Mouse (Mus musculus) liver, embryonic 14.5 days (tissue): ENCODE data around the gene Tnfsf12. TPM values are rescaled to one million over a fixed set of nuclear protein-coding genes. Genes with fewer than 3 reads are reported as not detected.

Experiments used
- ATAC-seq: fragments of 200-750 bp; cut with Nextera tagmentation; 2 replicates; pipeline ENCODE4 v1.8.0; 2017; ENCODE audit warnings: moderate number of reproducible peaks, mild to moderate bottlenecking, moderate library complexity; ENCODE audit not compliant: insufficient read depth
- DNase-seq, 3 experiments: peaks; one replicate each; pipeline ENCODE4 v3.0.0-alpha.2; 2012 to 2013; ENCODE audit warnings: low read depth in 3 of 3, low spot score in 3 of 3
- H3K27ac ChIP-seq: fragments of 300-500 bp; sonication (generic); 2 replicates; pipeline ENCODE4 v1.5.1; 2014; ENCODE audit warnings: moderate library complexity, mild to moderate bottlenecking, control low read depth, inconsistent platforms
- H3K27me3 ChIP-seq: fragments of 300-500 bp; sonication (generic); 2 replicates; pipeline ENCODE4 v1.6.1; 2014; ENCODE audit warnings: mild to moderate bottlenecking, low read length, moderate library complexity; ENCODE audit not compliant: control insufficient read depth, insufficient read depth
- H3K36me3 ChIP-seq: fragments of 300-500 bp; sonication (generic); replicated peaks from 2 replicates; pipeline ENCODE4 v1.6.1; 2014; ENCODE audit warnings: low read depth; ENCODE audit not compliant: control insufficient read depth, insufficient read depth
- H3K4me1 ChIP-seq, 2 experiments: fragments of 200-500 bp in 1 of 2; fragments of 300-500 bp in 1 of 2; sonication (generic) in 1 of 2; replicated peaks; 2 replicates each; pipeline ENCODE4 v1.6.1; 2012 to 2014; ENCODE audit warnings: antibody characterized with exemption in 1 of 2, inconsistent platforms in 1 of 2, low read length in 1 of 2; ENCODE audit not compliant: control insufficient read depth in 2 of 2, insufficient read depth in 2 of 2
- H3K4me2 ChIP-seq: fragments of 300-500 bp; sonication (generic); 2 replicates; pipeline ENCODE4 v1.6.1; 2014; ENCODE audit warnings: low read depth, mild to moderate bottlenecking, control low read depth, moderate library complexity
- H3K4me3 ChIP-seq, 2 experiments: fragments of 200-500 bp in 1 of 2; fragments of 300-500 bp in 1 of 2; sonication (generic) in 1 of 2; 2 replicates each; pipeline ENCODE4 v1.5.1; 2012 to 2014; ENCODE audit warnings: low read depth in 2 of 2, low read length in 2 of 2, mild to moderate bottlenecking in 2 of 2, control low read depth in 1 of 2, inconsistent platforms in 1 of 2, moderate library complexity in 1 of 2; ENCODE audit not compliant: insufficient read depth in 1 of 2
- H3K9ac ChIP-seq: fragments of 300-500 bp; sonication (generic); replicated peaks from 2 replicates; pipeline ENCODE4 v1.6.1; 2014; ENCODE audit warnings: mild to moderate bottlenecking, control low read depth, moderate library complexity
- H3K9me3 ChIP-seq: fragments of 300-500 bp; sonication (generic); 2 replicates; pipeline ENCODE4 v1.6.1; 2016; ENCODE audit warnings: low read length, mixed read lengths; ENCODE audit not compliant: control insufficient read depth
- CTCF ChIP-seq: IDR thresholded peaks from 2 replicates; pipeline ENCODE4 v1.5.1; 2016; ENCODE audit warnings: antibody characterized with exemption, low read depth, control low read depth
- EP300 ChIP-seq: IDR thresholded peaks from 2 replicates; pipeline ENCODE4 v1.6.1; 2016; ENCODE audit warnings: antibody characterized with exemption, low read depth
- WGBS: fragments of 180-500 bp; shearing (Covaris S2); extraction: QIAGEN DNeasy Blood & Tissue Kit; methylation state at CpG from one replicate; pipeline ENCODE4 v1.1.7; 2014; ENCODE audit not compliant: insufficient replicate concordance; 5-methylcytosine and 5-hydroxymethylcytosine counted together
- microRNA counts: library from miRNA; unstranded; fragments of <30 nt; microRNA quantifications from one replicate; lab custom pipeline; 2016
- microRNA-seq: library from miRNA; unstranded; fragments of <30 nt; microRNA quantifications from one replicate; pipeline ENCODE4, GENCODE M21; 2016
- polyA plus RNA-seq, 2 experiments: library from polyadenylated mRNA; depleted of rRNA in 1 of 2; stranded (reverse) in 1 of 2; unstranded in 1 of 2; fragments of >200 nt; fragmentation: Nextera tagmentation in 1 of 2; extraction: Ambion mirVana in 1 of 2; gene quantifications; 2 replicates each; pipeline versions ENCODE4 v1.2.1 to v1.2.3; 2012 to 2014

The Tnfsf12 gene
- polyA plus RNA-seq, 2 experiments: 3.1 to 4.3 TPM

DNA sequence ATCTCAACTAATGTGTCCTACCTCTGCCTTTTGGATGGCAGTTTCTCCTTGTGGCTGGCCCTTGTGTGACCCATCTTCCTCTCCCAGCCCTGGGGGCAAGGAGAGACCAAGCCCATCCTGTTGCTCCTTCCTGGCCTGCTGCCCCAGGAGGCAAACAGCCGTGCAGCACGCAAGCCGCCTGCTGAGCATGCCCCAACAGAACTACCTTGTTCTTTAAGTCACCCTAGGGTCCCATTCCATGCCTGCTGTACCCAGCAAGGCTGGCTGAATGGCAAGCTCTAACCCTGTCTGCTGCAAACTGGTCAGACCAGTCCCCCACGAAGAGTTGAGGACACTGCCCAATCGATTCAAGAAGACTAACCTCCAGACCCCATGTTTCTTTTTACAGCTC is 39.6 kb downstream of the Tnfsf12 start:
- H3K4me2 ChIP-seq: no peak overlapping the region
- peaks cover 38% of the 10 kb centered on the region for H3K36me3 ChIP-seq

DNA sequence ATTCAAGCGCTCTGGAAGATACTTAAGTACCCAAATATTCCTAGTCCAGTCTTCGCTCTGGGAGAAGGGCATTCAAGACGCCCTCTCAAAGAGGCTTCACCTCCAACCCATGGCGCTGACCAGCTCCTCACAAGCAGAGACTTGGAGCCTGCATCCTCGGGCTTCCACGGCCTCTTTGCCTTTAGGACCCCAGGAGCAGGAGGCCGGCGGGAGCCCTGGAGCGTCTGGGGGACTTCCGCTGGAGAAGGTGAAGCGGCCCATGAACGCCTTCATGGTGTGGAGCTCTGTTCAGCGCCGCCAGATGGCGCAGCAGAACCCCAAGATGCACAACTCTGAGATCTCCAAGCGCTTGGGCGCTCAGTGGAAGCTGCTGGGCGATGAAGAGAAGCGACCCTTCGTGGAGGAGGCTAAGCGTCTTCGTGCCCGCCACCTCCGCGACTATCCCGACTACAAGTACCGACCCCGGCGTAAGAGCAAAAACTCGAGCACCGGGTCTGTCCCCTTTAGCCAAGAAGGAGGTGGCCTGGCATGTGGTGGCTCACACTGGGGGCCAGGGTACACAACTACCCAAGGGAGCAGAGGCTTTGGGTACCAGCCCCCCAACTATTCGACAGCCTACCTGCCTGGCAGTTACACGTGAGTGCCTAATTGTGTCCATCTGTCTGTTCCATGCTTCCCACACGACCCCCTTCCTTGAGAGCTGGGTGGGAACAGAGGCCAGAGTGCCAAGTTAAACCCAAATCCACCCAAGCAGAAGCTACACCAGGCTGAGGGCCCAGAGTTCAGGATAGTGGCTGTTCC is 40.2 kb downstream of the Tnfsf12 start, which contains the start of gene Sox15:
TSS of gene Sox15 (plus strand) at position 51 of the 801 bp plus-strand sequence.
- Histone ChIP-seq H3K9ac (no peak within 1 kb of the TSS), H3K36me3 (peaks cover 44% of the 10 kb centered on the region), H3K9me3 (no peaks in the 10 kb centered on the region), H3K4me3 (no peak within 1 kb of the TSS), H3K4me2 (no peak within 1 kb of the TSS), H3K27me3 (no peaks in the 10 kb centered on the region), H3K27ac (no peak within 1 kb of the TSS), H3K4me1 (peaks cover 3 to 9% of the 10 kb centered on the region in 2 experiments)
- TF ChIP-seq CTCF (peak; percentile 86), EP300 (no peak)
- peak; percentile 51; the same call in 1 of the 2 replicates for ATAC-seq
- DNase-seq: peak in 1 of 3 experiments; percentile 45
- 41% methylated on average over 34 of the region's 34 CpGs for WGBS

More for the DNA sequence above, 39.6 kb downstream of the Tnfsf12 start:
- Histone ChIP-seq H3K27ac (no peak overlapping the region), H3K27me3 (no peaks in the 10 kb centered on the region), H3K9ac (no peak overlapping the region), H3K4me3 (no peak overlapping the region), H3K9me3 (no peaks in the 10 kb centered on the region), H3K4me1 (peaks cover 6 to 9% of the 10 kb centered on the region in 2 experiments)
- no peak for DNase-seq
- no peak for TF ChIP-seq EP300
- no peak for TF ChIP-seq CTCF
- 86% methylated on average over 5 of the region's 5 CpGs for WGBS
- no peak for ATAC-seq

DNA sequence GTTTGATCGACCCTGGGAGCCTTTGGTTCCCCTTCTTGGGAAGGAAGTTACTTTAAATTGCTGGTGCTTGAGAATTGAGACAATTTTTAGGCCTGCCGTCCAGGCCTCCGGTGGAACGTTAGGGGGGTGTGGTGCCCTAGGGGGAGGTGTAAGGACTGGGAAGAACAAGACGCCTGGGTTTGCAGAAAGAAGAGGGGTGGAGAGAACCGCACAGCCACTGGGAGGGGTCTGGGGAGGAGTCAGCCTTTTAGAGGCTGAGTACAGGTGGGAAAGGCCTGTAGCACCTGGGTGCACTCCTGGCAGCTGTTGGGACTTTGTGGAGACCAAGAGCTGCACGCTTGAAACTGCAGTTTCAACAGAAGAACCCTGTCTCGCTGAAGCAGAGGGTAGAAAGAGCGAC is 40.9 kb downstream of the Tnfsf12 start:
- Histone ChIP-seq H3K27ac (no peak overlapping the region), H3K36me3 (peaks cover 51% of the 10 kb centered on the region), H3K9me3 (no peaks in the 10 kb centered on the region), H3K9ac (no peak overlapping the region), H3K27me3 (no peaks in the 10 kb centered on the region), H3K4me1 (peaks cover 3 to 9% of the 10 kb centered on the region in 2 experiments), H3K4me2 (no peak overlapping the region), H3K4me3 (no peak overlapping the region)
- no peak for ATAC-seq
- TF ChIP-seq EP300 (no peak), CTCF (no peak)
- 39% methylated on average over 9 of the region's 9 CpGs for WGBS
- no peak for DNase-seq

DNA sequence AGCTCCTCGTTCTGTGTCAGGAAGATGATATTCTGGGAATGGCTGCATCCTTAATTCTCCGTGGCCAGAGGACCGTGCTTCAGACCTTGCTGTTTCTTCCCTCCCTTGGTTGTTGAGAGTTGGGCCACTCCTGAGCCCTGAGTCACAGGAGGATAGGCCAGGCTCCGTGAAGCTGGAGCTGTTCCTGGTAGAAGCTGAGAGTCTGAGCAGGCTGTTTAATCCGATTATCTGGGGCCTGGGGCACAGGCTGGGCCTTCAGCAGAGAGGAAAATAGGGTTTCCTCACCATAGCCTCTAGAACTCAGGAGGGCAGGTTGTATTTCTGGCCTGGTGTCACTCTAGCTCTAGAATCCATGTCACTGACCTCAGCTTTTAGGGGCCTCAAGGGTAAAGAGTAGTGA is 42.2 kb downstream of the Tnfsf12 start:
- no peak for ATAC-seq
- WGBS: 74% methylated on average over 5 of the region's 5 CpGs
- Histone ChIP-seq H3K27me3 (no peaks in the 10 kb centered on the region), H3K4me1 (peaks cover 3 to 9% of the 10 kb centered on the region in 2 experiments), H3K9me3 (no peaks in the 10 kb centered on the region), H3K4me3 (no peak overlapping the region), H3K9ac (no peak overlapping the region), H3K4me2 (no peak overlapping the region), H3K27ac (no peak overlapping the region), H3K36me3 (peaks cover 55% of the 10 kb centered on the region)
- no peak for DNase-seq
- TF ChIP-seq CTCF: no peak

DNA sequence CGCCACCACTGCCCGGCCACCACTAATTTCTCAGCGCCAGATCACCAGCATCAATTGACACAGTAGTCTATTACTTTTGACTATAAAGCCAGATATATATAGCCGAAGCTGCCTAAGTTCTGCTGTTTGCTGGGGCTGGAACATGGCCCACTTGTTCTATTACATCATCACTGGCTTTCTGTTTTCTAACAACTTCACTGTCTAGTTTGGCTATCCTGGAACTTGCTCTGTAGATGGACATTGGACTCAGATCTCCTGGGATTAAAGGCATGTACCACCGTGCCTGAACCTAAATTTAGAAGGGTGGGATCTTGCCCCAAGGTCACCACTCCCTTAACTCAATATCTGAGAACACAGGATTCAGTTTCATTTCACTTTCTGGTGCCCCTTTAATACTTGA is 49.8 kb downstream of the Tnfsf12 start:
- no peaks in the 10 kb centered on the region for H3K27me3 ChIP-seq
- H3K9me3 ChIP-seq: no peaks in the 10 kb centered on the region
- 84% methylated on average over 5 of the region's 5 CpGs for WGBS
- no peak overlapping the region for H3K4me2 ChIP-seq
- H3K4me1 ChIP-seq: no peaks in the 10 kb centered on the region
- DNase-seq (no peak), ATAC-seq (no peak)
- TF ChIP-seq CTCF: no peak
- H3K9ac ChIP-seq: no peak overlapping the region
- H3K27ac ChIP-seq: no peak overlapping the region
- peaks cover 79% of the 10 kb centered on the region for H3K36me3 ChIP-seq
- H3K4me3 ChIP-seq: no peak overlapping the region

MicroRNA genes within 50 kb of the gene (microRNA counts, 519-probe panel; counts per million panel counts)
- 69.9 counts per million for microRNA mmu-miR-1934 (lab: Ali Mortazavi, UCI)

Small RNA genes lying within 50 kb of the gene (microRNA-seq; reads per million reads assigned to microRNA genes)
- 11.0 reads per million, percentile 22 among the genes with 10 or more reads in this experiment for gene Mir1934

Other genes with a start within 250 kb of the Tnfsf12 start
Only the 30 nearest of the 36 such genes appear.
- 0.03 TPM in 2 replicates for gene Dnah2, start 146.7 kb downstream of the Tnfsf12 start, polyA plus RNA-seq (2012; rRNA removed)
- 0.01 TPM in 2 replicates for gene Dnah2, start 146.7 kb downstream of the Tnfsf12 start, polyA plus RNA-seq (2014; fragmentation: Nextera tagmentation; extraction: Ambion mirVana)
- gene Efnb3, start 135.6 kb downstream of the Tnfsf12 start, polyA plus RNA-seq (2012; rRNA removed): 1.0 TPM in 2 replicates
- gene Efnb3, start 135.6 kb downstream of the Tnfsf12 start, polyA plus RNA-seq (2014; fragmentation: Nextera tagmentation; extraction: Ambion mirVana): 0.13 and 0.14 TPM in 2 replicates
- 10.8 and 12.7 TPM in 2 replicates for gene Wrap53, start 115.6 kb downstream of the Tnfsf12 start, polyA plus RNA-seq (2012; rRNA removed)
- 14.8 and 16.1 TPM in 2 replicates for gene Wrap53, start 115.6 kb downstream of the Tnfsf12 start, polyA plus RNA-seq (2014; fragmentation: Nextera tagmentation; extraction: Ambion mirVana)
- 68.7 and 76.7 TPM in 2 replicates for gene Trp53, start 115.5 kb downstream of the Tnfsf12 start, polyA plus RNA-seq (2012; rRNA removed)
- gene Trp53, start 115.5 kb downstream of the Tnfsf12 start, polyA plus RNA-seq (2014; fragmentation: Nextera tagmentation; extraction: Ambion mirVana): 61.2 and 66.4 TPM in 2 replicates
- gene Atp1b2, start 89.9 kb downstream of the Tnfsf12 start, polyA plus RNA-seq (2012; rRNA removed): 20.6 and 25.2 TPM in 2 replicates
- gene Atp1b2, start 89.9 kb downstream of the Tnfsf12 start, polyA plus RNA-seq (2014; fragmentation: Nextera tagmentation; extraction: Ambion mirVana): 21.3 and 29.8 TPM in 2 replicates
- gene Shbg, start 77.9 kb downstream of the Tnfsf12 start, polyA plus RNA-seq (2012; rRNA removed): 21.4 and 23.5 TPM in 2 replicates
- gene Shbg, start 77.9 kb downstream of the Tnfsf12 start, polyA plus RNA-seq (2014; fragmentation: Nextera tagmentation; extraction: Ambion mirVana): 28.4 and 33.2 TPM in 2 replicates
- gene Sat2, start 73.8 kb downstream of the Tnfsf12 start, polyA plus RNA-seq (2012; rRNA removed): 3.7 and 5.1 TPM in 2 replicates
- gene Sat2, start 73.8 kb downstream of the Tnfsf12 start, polyA plus RNA-seq (2014; fragmentation: Nextera tagmentation; extraction: Ambion mirVana): 10.0 and 10.4 TPM in 2 replicates
- 18.4 and 21.7 TPM in 2 replicates for gene Fxr2, start 62.9 kb downstream of the Tnfsf12 start, polyA plus RNA-seq (2012; rRNA removed)
- 5.4 and 7.7 TPM in 2 replicates for gene Fxr2, start 62.9 kb downstream of the Tnfsf12 start, polyA plus RNA-seq (2014; fragmentation: Nextera tagmentation; extraction: Ambion mirVana)
- not detected in 2 replicates for gene Sox15, start 40.5 kb downstream of the Tnfsf12 start, polyA plus RNA-seq (2012; rRNA removed)
- not detected in 2 replicates for gene Sox15, start 40.5 kb downstream of the Tnfsf12 start, polyA plus RNA-seq (2014; fragmentation: Nextera tagmentation; extraction: Ambion mirVana)
- 40.4 and 60.1 TPM in 2 replicates for gene Mpdu1, start 33.2 kb downstream of the Tnfsf12 start, polyA plus RNA-seq (2012; rRNA removed)
- 13.8 and 16.0 TPM in 2 replicates for gene Mpdu1, start 33.2 kb downstream of the Tnfsf12 start, polyA plus RNA-seq (2014; fragmentation: Nextera tagmentation; extraction: Ambion mirVana)
- 9.4 and 12.3 TPM in 2 replicates for gene Cd68, start 29.7 kb downstream of the Tnfsf12 start, polyA plus RNA-seq (2012; rRNA removed)
- gene Cd68, start 29.7 kb downstream of the Tnfsf12 start, polyA plus RNA-seq (2014; fragmentation: Nextera tagmentation; extraction: Ambion mirVana): 17.7 and 18.9 TPM in 2 replicates
- 312 and 420 TPM in 2 replicates for gene Eif4a1, start 23.4 kb downstream of the Tnfsf12 start, polyA plus RNA-seq (2012; rRNA removed)
- gene Eif4a1, start 23.4 kb downstream of the Tnfsf12 start, polyA plus RNA-seq (2014; fragmentation: Nextera tagmentation; extraction: Ambion mirVana): 316 TPM in 2 replicates
- 37.0 and 45.8 TPM in 2 replicates for gene Senp3, start 13.8 kb downstream of the Tnfsf12 start, polyA plus RNA-seq (2012; rRNA removed)
- 21.0 and 24.5 TPM in 2 replicates for gene Senp3, start 13.8 kb downstream of the Tnfsf12 start, polyA plus RNA-seq (2014; fragmentation: Nextera tagmentation; extraction: Ambion mirVana)
- gene Tnfsf13, start 10.1 kb downstream of the Tnfsf12 start, polyA plus RNA-seq (2012; rRNA removed): 0.21 and 0.26 TPM in 2 replicates
- 0.20 TPM in 1 of 2 replicates, not detected in the other for gene Tnfsf13, start 10.1 kb downstream of the Tnfsf12 start, polyA plus RNA-seq (2014; fragmentation: Nextera tagmentation; extraction: Ambion mirVana)
- 0.53 and 0.80 TPM in 2 replicates for gene Tnfsfm13, start 249 bp upstream of the Tnfsf12 start, polyA plus RNA-seq (2012; rRNA removed)
- 0.70 and 1.7 TPM in 2 replicates for gene Tnfsfm13, start 249 bp upstream of the Tnfsf12 start, polyA plus RNA-seq (2014; fragmentation: Nextera tagmentation; extraction: Ambion mirVana)
- 14.3 and 16.0 TPM in 2 replicates for gene Polr2a, start 62.8 kb upstream of the Tnfsf12 start, polyA plus RNA-seq (2012; rRNA removed)
- 19.5 and 22.4 TPM in 2 replicates for gene Polr2a, start 62.8 kb upstream of the Tnfsf12 start, polyA plus RNA-seq (2014; fragmentation: Nextera tagmentation; extraction: Ambion mirVana)
- not detected in 2 replicates for gene Slc35g3, start 66.1 kb upstream of the Tnfsf12 start, polyA plus RNA-seq (2012; rRNA removed)
- not detected in 2 replicates for gene Slc35g3, start 66.1 kb upstream of the Tnfsf12 start, polyA plus RNA-seq (2014; fragmentation: Nextera tagmentation; extraction: Ambion mirVana)
- 1.4 and 1.5 TPM in 2 replicates for gene Zbtb4, start 70.1 kb upstream of the Tnfsf12 start, polyA plus RNA-seq (2012; rRNA removed)
- 0.45 and 0.58 TPM in 2 replicates for gene Zbtb4, start 70.1 kb upstream of the Tnfsf12 start, polyA plus RNA-seq (2014; fragmentation: Nextera tagmentation; extraction: Ambion mirVana)
- 0.44 and 0.58 TPM in 2 replicates for gene Chrnb1, start 100.1 kb upstream of the Tnfsf12 start, polyA plus RNA-seq (2012; rRNA removed)
- gene Chrnb1, start 100.1 kb upstream of the Tnfsf12 start, polyA plus RNA-seq (2014; fragmentation: Nextera tagmentation; extraction: Ambion mirVana): 0.32 and 0.33 TPM in 2 replicates
- gene Fgf11, start 106.0 kb upstream of the Tnfsf12 start, polyA plus RNA-seq (2012; rRNA removed): 0.41 and 0.42 TPM in 2 replicates
- gene Fgf11, start 106.0 kb upstream of the Tnfsf12 start, polyA plus RNA-seq (2014; fragmentation: Nextera tagmentation; extraction: Ambion mirVana): 0.06 and 0.13 TPM in 2 replicates
- 0.25 TPM in 2 replicates for gene Tmem102, start 109.8 kb upstream of the Tnfsf12 start, polyA plus RNA-seq (2012; rRNA removed)
- gene Tmem102, start 109.8 kb upstream of the Tnfsf12 start, polyA plus RNA-seq (2014; fragmentation: Nextera tagmentation; extraction: Ambion mirVana): 0.57 and 0.80 TPM in 2 replicates
- not detected in 2 replicates for gene Gm39566, start 119.4 kb upstream of the Tnfsf12 start, polyA plus RNA-seq (2012; rRNA removed)
- not detected in 2 replicates for gene Gm39566, start 119.4 kb upstream of the Tnfsf12 start, polyA plus RNA-seq (2014; fragmentation: Nextera tagmentation; extraction: Ambion mirVana)
- not detected in 2 replicates for gene Spem2, start 122.6 kb upstream of the Tnfsf12 start, polyA plus RNA-seq (2012; rRNA removed)
- gene Spem2, start 122.6 kb upstream of the Tnfsf12 start, polyA plus RNA-seq (2014; fragmentation: Nextera tagmentation; extraction: Ambion mirVana): not detected in 2 replicates
- gene Spem1, start 126.3 kb upstream of the Tnfsf12 start, polyA plus RNA-seq (2012; rRNA removed): not detected in 2 replicates
- gene Spem1, start 126.3 kb upstream of the Tnfsf12 start, polyA plus RNA-seq (2014; fragmentation: Nextera tagmentation; extraction: Ambion mirVana): not detected in 2 replicates
- 2.0 and 2.2 TPM in 2 replicates for gene Nlgn2, start 141.9 kb upstream of the Tnfsf12 start, polyA plus RNA-seq (2012; rRNA removed)
- gene Nlgn2, start 141.9 kb upstream of the Tnfsf12 start, polyA plus RNA-seq (2014; fragmentation: Nextera tagmentation; extraction: Ambion mirVana): 0.48 and 0.76 TPM in 2 replicates
- gene Tmem256, start 142.7 kb upstream of the Tnfsf12 start, polyA plus RNA-seq (2012; rRNA removed): 143 and 197 TPM in 2 replicates
- gene Tmem256, start 142.7 kb upstream of the Tnfsf12 start, polyA plus RNA-seq (2014; fragmentation: Nextera tagmentation; extraction: Ambion mirVana): 384 and 393 TPM in 2 replicates
- gene Plscr3, start 150.5 kb upstream of the Tnfsf12 start, polyA plus RNA-seq (2012; rRNA removed): 18.0 and 20.0 TPM in 2 replicates
- gene Plscr3, start 150.5 kb upstream of the Tnfsf12 start, polyA plus RNA-seq (2014; fragmentation: Nextera tagmentation; extraction: Ambion mirVana): 22.8 and 25.0 TPM in 2 replicates
- 1.2 TPM in 2 replicates for gene Tnk1, start 162.9 kb upstream of the Tnfsf12 start, polyA plus RNA-seq (2012; rRNA removed)
- 0.43 and 0.80 TPM in 2 replicates for gene Tnk1, start 162.9 kb upstream of the Tnfsf12 start, polyA plus RNA-seq (2014; fragmentation: Nextera tagmentation; extraction: Ambion mirVana)
- not detected in 2 replicates for gene Tmem95, start 182.2 kb upstream of the Tnfsf12 start, polyA plus RNA-seq (2012; rRNA removed)
- not detected in 2 replicates for gene Tmem95, start 182.2 kb upstream of the Tnfsf12 start, polyA plus RNA-seq (2014; fragmentation: Nextera tagmentation; extraction: Ambion mirVana)
- gene Kctd11, start 185.6 kb upstream of the Tnfsf12 start, polyA plus RNA-seq (2012; rRNA removed): 0.93 TPM in 2 replicates
- 0.53 and 1.00 TPM in 2 replicates for gene Kctd11, start 185.6 kb upstream of the Tnfsf12 start, polyA plus RNA-seq (2014; fragmentation: Nextera tagmentation; extraction: Ambion mirVana)